8 mouse cellular contexts compared by ENCODE assay signal in the genomic region with DNA sequence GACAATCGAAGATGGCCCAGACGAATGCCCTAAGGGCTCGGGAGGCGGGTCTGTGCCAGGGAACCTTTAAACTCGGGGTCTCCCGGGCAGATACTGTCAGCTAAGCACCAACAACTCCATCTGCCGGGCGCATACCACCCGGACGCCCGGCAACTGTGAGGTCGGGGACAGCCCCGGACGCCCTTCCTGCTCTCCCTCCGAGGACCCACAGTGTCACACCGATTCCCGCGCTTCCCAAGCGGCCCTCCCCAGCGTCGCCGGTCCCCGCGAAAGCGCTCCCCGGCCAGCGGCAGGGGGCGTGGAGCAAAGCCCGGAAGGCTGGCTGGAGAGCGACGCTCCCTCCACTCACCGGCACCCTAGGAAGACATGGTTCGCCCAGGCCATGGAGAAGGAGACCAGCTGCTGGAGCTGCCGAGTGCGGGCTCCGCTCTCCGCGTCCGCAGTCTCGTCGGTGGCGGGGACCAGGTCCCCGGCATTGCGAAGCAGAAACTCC. TPM values are rescaled to one million over a fixed set of nuclear protein-coding genes. Genes with fewer than 3 reads are reported as not detected.
DNase-seq lines count a peak whose midpoint lies in the region; ATAC-seq and TF ChIP-seq lines count a peak whose summit lies in the region.

No protein-coding gene starts in this region.

- under 1% methylated on average over 44 of the region's 44 CpGs for WGBS in forebrain, embryonic 14.5 days
- under 1% methylated on average over 39 of the region's 44 CpGs for WGBS in stomach, postnatal 0 days

- H3K27ac ChIP-seq in left cerebral cortex, adult 2 months, result peak overlapping the region; percentile 97
- peak overlapping the region; percentile 98 for H3K27ac ChIP-seq in forebrain, embryonic 14.5 days (ENCODE audit: low read depth, low read length)
- peak overlapping the region; percentile 97 for H3K27ac ChIP-seq in stomach, postnatal 0 days (replicated peaks)

- no peaks in the 10 kb centered on the region for H3K9me3 ChIP-seq in forebrain, embryonic 14.5 days (replicated peaks; ENCODE audit: control insufficient read depth, low read length)
- H3K9me3 ChIP-seq in stomach, postnatal 0 days (ENCODE audit: control insufficient read depth, low read length), result no peaks in the 10 kb centered on the region

- ATAC-seq in activated CD4-positive, CD25-positive, alpha-beta regulatory T cell, adult 4 months, result peak; percentile 33
- peak; percentile 44 for ATAC-seq in forebrain, embryonic 14.5 days
- ATAC-seq in megakaryocyte-erythroid progenitor cell, adult 5-6 weeks (replicated peaks; ENCODE audit: low FRiP score, low TSS enrichment, poor library complexity, severe bottlenecking), result peak; percentile 57
- peak; percentile 46 for ATAC-seq in stomach, postnatal 0 days (ENCODE audit: low FRiP score, low TSS enrichment)

- no peak for TF ChIP-seq EP300 in stomach, postnatal 0 days (optimal IDR thresholded peaks at IDR 0.05)

- H3K36me3 ChIP-seq in forebrain, embryonic 14.5 days (ENCODE audit: control insufficient read depth, insufficient read depth, low read length), result peaks cover 25% of the 10 kb centered on the region
- peaks cover 7% of the 10 kb centered on the region for H3K36me3 ChIP-seq in stomach, postnatal 0 days (ENCODE audit: control insufficient read depth, insufficient read depth, low read length)

- no peak for DNase-seq in left cerebral cortex, adult 2 months (ENCODE audit: extremely low spot score in 1 of 2, low spot score in 2 of 2)
- no peak for DNase-seq in left cerebral cortex, adult 8-10 months (ENCODE audit: low spot score in 2 of 2)
- DNase-seq in forebrain, embryonic 14.5 days (ENCODE audit: low spot score), result no peak
- DNase-seq in kidney, postnatal 10 days, result peak; percentile 68
- DNase-seq in stomach, postnatal 0 days (ENCODE audit: low spot score), result peak; percentile 70
- DNase-seq in yolk sac, embryonic 10.5 days (ENCODE audit: low spot score), result no peak

- H3K9ac ChIP-seq in forebrain, embryonic 14.5 days (ENCODE audit: low read length), result peak overlapping the region; percentile 93
- peak overlapping the region; percentile 93 for H3K9ac ChIP-seq in stomach, postnatal 0 days (ENCODE audit: low read length)

- H3K4me2 ChIP-seq in forebrain, embryonic 14.5 days (ENCODE audit: low read length), result peak overlapping the region; percentile 77
- peak overlapping the region; percentile 90 for H3K4me2 ChIP-seq in stomach, postnatal 0 days (replicated peaks; ENCODE audit: low read depth)

- peak overlapping the region; percentile 87 for H3K4me3 ChIP-seq in left cerebral cortex, adult 2 months
- H3K4me3 ChIP-seq in forebrain, embryonic 14.5 days (ENCODE audit: low read depth, low read length), result peak overlapping the region; percentile 99
- peak overlapping the region; percentile 91 for H3K4me3 ChIP-seq in stomach, postnatal 0 days (ENCODE audit: low read depth, low read length)

- no peaks in the 10 kb centered on the region for H3K27me3 ChIP-seq in forebrain, embryonic 14.5 days (replicated peaks; ENCODE audit: control insufficient read depth, insufficient read depth, low read length)
- H3K27me3 ChIP-seq in stomach, postnatal 0 days (ENCODE audit: control insufficient read depth, insufficient read depth, low read length), result no peaks in the 10 kb centered on the region

- intact Hi-C loops in left cerebral cortex, adult 2 months (cut with DNase I), result loop anchor here (5.0 kb wide), 1 partner anchor 181 kb away; the partner anchor contains the start of genes Rwdd4a and Trappc11

- H3K4me1 ChIP-seq in forebrain, embryonic 14.5 days (ENCODE audit: control insufficient read depth, insufficient read depth, low read length), result peaks cover 4% of the 10 kb centered on the region
- no peaks in the 10 kb centered on the region for H3K4me1 ChIP-seq in stomach, postnatal 0 days (replicated peaks; ENCODE audit: control insufficient read depth, insufficient read depth)

- TF ChIP-seq CTCF in left cerebral cortex, adult 2 months (IDR thresholded peaks at IDR 0.05), result peak; percentile 2
- peak; percentile 53 for TF ChIP-seq CTCF in stomach, postnatal 0 days (IDR thresholded peaks at IDR 0.05; ENCODE audit: low read depth)

RNA-seq across cellular contexts. Expression of gene Cdkn2aip, which starts 0.5 kb away (rescaled TPM):
- total RNA-seq in left cerebral cortex, adult 2 months (2021), result 10 to 100 TPM; 19.5 to 21.2 TPM
- total RNA-seq in left cerebral cortex, adult 8-10 months (2022), result 10 to 100 TPM; 14.2 to 18.9 (median 17.7) TPM
- polyA plus RNA-seq in activated CD4-positive, CD25-positive, alpha-beta regulatory T cell, adult 4 months (2017; shearing (Covaris generic)), result 10 to 100 TPM; 12.3 to 13.8 TPM
- 45.4 and 49.3 TPM in 2 replicates for polyA plus RNA-seq in forebrain, embryonic 14.5 days (2014; fragmentation: Nextera tagmentation; extraction: Ambion mirVana)
- 11.8 and 12.6 TPM in 2 replicates for total RNA-seq in megakaryocyte-erythroid progenitor cell, adult 5-6 weeks (2014; fragmentation: Nextera tagmentation)
- 25.0 and 26.7 TPM in 2 replicates for total RNA-seq in megakaryocyte-erythroid progenitor cell, adult 5-6 weeks (2017)
- polyA plus RNA-seq in stomach, postnatal 0 days (2015; fragmentation: Nextera tagmentation; extraction: Ambion mirVana), result 13.0 and 13.1 TPM in 2 replicates

RNA-seq across cellular contexts. Expression of gene Ing2, which starts 37.9 kb away (rescaled TPM):
- total RNA-seq in left cerebral cortex, adult 2 months (2021), result 10 to 100 TPM; 52.8 to 56.0 TPM
- total RNA-seq in left cerebral cortex, adult 8-10 months (2022), result 10 to 100 TPM; 40.3 to 50.1 (median 44.3) TPM
- polyA plus RNA-seq in activated CD4-positive, CD25-positive, alpha-beta regulatory T cell, adult 4 months (2017; shearing (Covaris generic)), result 1 to 10 TPM; 5.3 to 8.6 TPM
- 5.8 and 10.1 TPM in 2 replicates for polyA plus RNA-seq in forebrain, embryonic 14.5 days (2014; fragmentation: Nextera tagmentation; extraction: Ambion mirVana)
- total RNA-seq in megakaryocyte-erythroid progenitor cell, adult 5-6 weeks (2014; fragmentation: Nextera tagmentation), result 30.6 and 54.4 TPM in 2 replicates
- 14.6 and 58.2 TPM in 2 replicates for total RNA-seq in megakaryocyte-erythroid progenitor cell, adult 5-6 weeks (2017)
- polyA plus RNA-seq in stomach, postnatal 0 days (2015; fragmentation: Nextera tagmentation; extraction: Ambion mirVana), result 9.9 and 12.8 TPM in 2 replicates

Comparison
In these comparisons a context has a peak if more than half of its experiments do, and no peak if none do; other contexts are left out.
1. DNase-seq: peak in kidney, postnatal 10 days (single experiment) and stomach, postnatal 0 days (single experiment); none in left cerebral cortex, adult 2 months (0 of 2), left cerebral cortex, adult 8-10 months (0 of 2), forebrain, embryonic 14.5 days (single experiment) and yolk sac, embryonic 10.5 days (single experiment).
2. Peak in every context shown above with its lines, with median percentiles within 50 percentile points of each other: H3K27ac ChIP-seq, H3K4me3 ChIP-seq and ATAC-seq.